Mouse (Mus musculus): ENCODE data around the gene Ppfia1.

- TF ChIP-seq EP300 (IDR thresholded peaks at IDR 0.05; ENCODE audit: low read depth) (no peak), CTCF (IDR thresholded peaks at IDR 0.05; ENCODE audit: low read depth) (no peak; the same call in 1 of the 2 replicates)
Measured at GRCm38 (mm10) chr7:144589508-144589907, 36.0 kb upstream of the Ppfia1 start.
